Mouse (Mus musculus): ENCODE results near the gene Pirb.

DNA sequence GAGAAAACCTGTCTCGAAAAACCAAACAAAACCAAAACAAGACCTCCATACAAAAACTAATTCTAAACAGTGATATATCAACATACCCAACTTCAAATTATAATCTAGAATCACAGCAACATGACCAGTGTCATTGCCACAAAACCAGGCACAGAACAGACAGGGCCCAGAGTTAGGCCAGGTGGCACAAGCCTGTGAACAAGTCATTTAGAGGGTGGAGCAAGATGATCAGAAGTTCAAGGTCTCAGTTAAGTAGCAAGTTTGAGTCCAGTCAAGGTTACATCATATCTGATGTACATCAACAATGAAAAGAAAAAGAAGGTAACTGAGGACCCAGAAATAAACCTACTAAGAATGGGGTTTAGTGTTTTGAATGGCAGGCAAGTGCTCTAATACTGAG, 11.2 kb downstream of the Pirb start:
- TF ChIP-seq GATA1 (IDR thresholded peaks at IDR 0.05; ENCODE audit: borderline replicate concordance, low read length) (no peak), CTCF (IDR thresholded peaks at IDR 0.05; ENCODE audit: low read depth, low read length) (no peak), TAL1 (conservative IDR thresholded peaks at IDR 0.05; ENCODE audit: low read depth, low read length) (no peak), GATA2 (IDR thresholded peaks at IDR 0.05; ENCODE audit: borderline replicate concordance, low read depth, low read length) (no peak)
